Mouse (Mus musculus) liver, postnatal 0 days (tissue): ENCODE data around the gene Kif26a.

Experiments used
- CTCF ChIP-seq: sonication (generic); IDR thresholded peaks from 2 replicates; pipeline ENCODE4 v1.5.1; 2016; ENCODE audit warnings: antibody characterized with exemption, low read depth
- EP300 ChIP-seq: IDR thresholded peaks from 2 replicates; pipeline ENCODE4 v1.6.1; 2016; ENCODE audit warnings: antibody characterized with exemption, low read depth, mild to moderate bottlenecking

DNA sequence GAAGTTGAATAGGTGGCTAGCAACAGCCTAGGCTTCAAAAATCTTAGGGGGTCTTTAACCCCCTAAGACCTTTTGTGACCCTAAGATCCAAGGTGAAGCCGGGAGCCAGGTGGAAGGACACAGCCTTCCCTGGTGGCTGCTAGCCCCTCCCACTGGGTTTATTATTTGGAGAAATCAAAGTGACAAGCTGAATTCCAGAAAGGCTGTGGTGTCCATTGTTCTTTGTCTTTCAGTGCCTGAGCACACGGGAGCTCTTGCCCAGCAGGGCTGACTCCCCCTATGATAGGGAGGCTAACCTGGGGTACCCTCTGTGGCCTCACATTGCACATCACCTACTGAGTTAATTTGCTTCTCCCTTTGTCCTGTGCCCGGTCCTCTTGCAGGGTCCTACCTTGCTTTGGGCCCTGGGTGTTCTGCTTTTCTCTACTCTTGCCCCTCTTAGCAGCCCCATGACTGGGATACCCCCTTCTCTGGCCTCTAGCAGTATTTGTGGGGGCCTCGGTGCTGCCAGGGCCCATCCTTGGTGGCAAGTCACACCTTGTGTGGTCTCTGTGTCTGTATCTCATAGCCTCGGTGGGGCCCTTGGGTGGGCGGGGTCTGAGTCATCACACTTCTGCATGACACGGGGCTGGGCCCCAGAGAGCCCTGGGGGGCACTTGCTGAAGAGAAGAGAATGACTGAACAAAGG lies 36.1 kb downstream of the Kif26a start:
- TF ChIP-seq CTCF (no peak), EP300 (no peak)
